Mouse (Mus musculus) forebrain, embryonic 16.5 days (tissue): ENCODE data around the gene Vav3. TPM values are rescaled to one million over a fixed set of nuclear protein-coding genes. Genes with fewer than 3 reads are reported as not detected.

Experiments used
- ATAC-seq: fragments of 200-750 bp; cut with Nextera tagmentation; 2 replicates; pipeline ENCODE4 v1.8.0; 2017; ENCODE audit warnings: mild to moderate bottlenecking, moderate library complexity
- H3K27ac ChIP-seq: fragments of 300-500 bp; sonication (generic); 2 replicates; pipeline ENCODE4 v1.5.1; 2014; ENCODE audit warnings: low read length, control low read depth
- H3K27me3 ChIP-seq: fragments of 300-500 bp; sonication (generic); replicated peaks from 2 replicates; pipeline ENCODE4 v1.6.1; 2014; ENCODE audit warnings: low read length; ENCODE audit not compliant: control insufficient read depth, insufficient read depth
- H3K36me3 ChIP-seq: fragments of 300-500 bp; sonication (generic); 2 replicates; pipeline ENCODE4 v1.6.1; 2014; ENCODE audit not compliant: control insufficient read depth, insufficient read depth
- H3K4me1 ChIP-seq: fragments of 300-500 bp; sonication (generic); replicated peaks from 2 replicates; pipeline ENCODE4 v1.6.1; 2014; ENCODE audit warnings: low read length; ENCODE audit not compliant: control insufficient read depth, insufficient read depth
- H3K4me2 ChIP-seq: fragments of 300-500 bp; sonication (generic); 2 replicates; pipeline ENCODE4 v1.6.1; 2014; ENCODE audit warnings: mild to moderate bottlenecking, low read length, control low read depth
- H3K4me3 ChIP-seq: fragments of 300-500 bp; sonication (generic); replicated peaks from 2 replicates; pipeline ENCODE4 v1.5.1; 2014; ENCODE audit warnings: mild to moderate bottlenecking, low read length, control low read depth
- H3K9ac ChIP-seq: fragments of 300-500 bp; sonication (generic); replicated peaks from 2 replicates; pipeline ENCODE4 v1.6.1; 2014; ENCODE audit warnings: low read depth, low read length, control low read depth
- H3K9me3 ChIP-seq: fragments of 300-500 bp; sonication (generic); 2 replicates; pipeline ENCODE4 v1.6.1; 2016; ENCODE audit warnings: low read length; ENCODE audit not compliant: control insufficient read depth
- WGBS: fragments of 180-500 bp; shearing (Covaris S2); extraction: QIAGEN DNeasy Blood & Tissue Kit; methylation state at CpG from one replicate; pipeline ENCODE4 v1.1.7; 2014; 5-methylcytosine and 5-hydroxymethylcytosine counted together
- polyA plus RNA-seq: library from polyadenylated mRNA; unstranded; fragments of >200 nt; fragmentation: Nextera tagmentation; extraction: Ambion mirVana; gene quantifications from 2 replicates; pipeline ENCODE4 v1.2.1, GENCODE M21; 2015

Vav3 gene
- polyA plus RNA-seq, 1 experiment from 2014 or later = 7.9 TPM

DNA sequence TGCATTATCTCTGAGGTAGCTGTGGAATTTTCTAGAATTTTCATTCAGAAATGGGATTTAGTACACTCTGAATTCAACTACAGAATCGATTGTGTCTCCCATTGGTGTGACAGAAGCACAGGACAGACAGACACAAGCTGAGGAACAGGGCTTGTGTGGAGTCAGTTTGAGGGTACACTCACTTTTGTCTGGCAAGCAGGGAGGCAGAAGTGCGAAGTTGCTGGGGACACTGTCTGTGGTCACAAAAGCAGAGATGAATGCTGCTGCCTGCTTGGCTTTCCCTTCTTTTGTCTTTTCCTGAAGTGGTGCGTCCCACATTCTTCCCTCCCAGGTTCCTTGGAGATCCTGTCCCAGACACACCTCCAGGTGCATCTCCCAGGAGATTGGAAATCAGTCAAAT lies 28.6 kb upstream of the Vav3 start:
- WGBS = 63% methylated on average over 3 of the region's 3 CpGs
- no peak for ATAC-seq

DNA sequence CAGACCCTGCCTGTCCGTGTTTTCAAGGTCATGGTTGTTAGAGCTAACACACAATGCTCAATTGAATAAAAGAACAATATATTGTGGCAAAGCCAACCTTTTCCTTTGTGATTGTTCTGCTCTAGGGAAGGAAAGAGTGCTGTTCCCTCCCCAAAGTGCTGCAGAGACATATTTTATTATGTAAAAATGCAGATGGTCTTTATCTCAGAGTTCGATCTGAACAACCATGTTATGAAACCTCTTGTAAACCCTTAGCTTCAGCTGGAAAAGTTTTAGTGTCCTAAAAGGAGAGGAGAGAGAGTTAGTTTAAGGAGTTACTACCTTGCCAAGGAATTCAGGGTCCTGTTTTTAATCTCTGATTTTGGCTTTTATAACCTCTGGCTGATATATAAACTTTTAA lies 27.0 kb upstream of the Vav3 start:
- no peaks in the 10 kb centered on the region for H3K27me3 ChIP-seq
- H3K36me3 ChIP-seq = no peaks in the 10 kb centered on the region
- no peak for ATAC-seq
- no peaks in the 10 kb centered on the region for H3K4me1 ChIP-seq
- H3K4me2 ChIP-seq = no peak overlapping the region
- H3K9ac ChIP-seq = no peak overlapping the region
- 75% methylated on average over 2 of the region's 2 CpGs for WGBS
- H3K9me3 ChIP-seq = no peaks in the 10 kb centered on the region
- H3K27ac ChIP-seq = no peak overlapping the region
- H3K4me3 ChIP-seq = no peak overlapping the region

More for the DNA sequence above, 28.6 kb upstream of the Vav3 start:
- Histone ChIP-seq H3K4me2 (no peak overlapping the region), H3K4me3 (no peak overlapping the region), H3K9ac (no peak overlapping the region), H3K27me3 (no peaks in the 10 kb centered on the region), H3K4me1 (no peaks in the 10 kb centered on the region), H3K9me3 (no peaks in the 10 kb centered on the region), H3K36me3 (no peaks in the 10 kb centered on the region), H3K27ac (no peak overlapping the region)

DNA sequence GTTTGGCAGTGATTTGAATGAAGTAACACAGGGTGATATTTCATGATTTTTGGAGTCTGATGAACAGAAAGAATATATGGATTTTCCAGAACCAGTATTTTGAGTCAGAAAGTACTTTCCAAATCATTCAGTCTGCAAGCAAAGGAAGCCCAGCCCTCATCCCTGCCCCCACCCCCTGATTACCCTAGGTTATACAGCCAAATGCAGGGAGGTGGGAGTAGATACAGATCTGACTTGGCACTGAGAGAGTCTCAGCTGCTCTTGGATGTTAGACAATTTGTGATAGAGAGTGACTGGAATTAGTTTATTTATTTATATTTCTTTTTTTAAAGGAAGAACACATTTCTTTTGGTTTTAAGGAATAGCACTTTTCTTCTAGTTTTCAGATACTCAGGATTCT lies 18.2 kb upstream of the Vav3 start:
- Histone ChIP-seq H3K9me3 (no peaks in the 10 kb centered on the region), H3K4me2 (no peak overlapping the region), H3K36me3 (no peaks in the 10 kb centered on the region), H3K4me1 (0 out of 2 replicates have a peak, but pooled peaks cover 2% of the 10 kb centered on the region), H3K4me3 (no peak overlapping the region), H3K9ac (no peak overlapping the region), H3K27me3 (no peaks in the 10 kb centered on the region), H3K27ac (no peak overlapping the region)
- peak; percentile 63 for ATAC-seq

DNA sequence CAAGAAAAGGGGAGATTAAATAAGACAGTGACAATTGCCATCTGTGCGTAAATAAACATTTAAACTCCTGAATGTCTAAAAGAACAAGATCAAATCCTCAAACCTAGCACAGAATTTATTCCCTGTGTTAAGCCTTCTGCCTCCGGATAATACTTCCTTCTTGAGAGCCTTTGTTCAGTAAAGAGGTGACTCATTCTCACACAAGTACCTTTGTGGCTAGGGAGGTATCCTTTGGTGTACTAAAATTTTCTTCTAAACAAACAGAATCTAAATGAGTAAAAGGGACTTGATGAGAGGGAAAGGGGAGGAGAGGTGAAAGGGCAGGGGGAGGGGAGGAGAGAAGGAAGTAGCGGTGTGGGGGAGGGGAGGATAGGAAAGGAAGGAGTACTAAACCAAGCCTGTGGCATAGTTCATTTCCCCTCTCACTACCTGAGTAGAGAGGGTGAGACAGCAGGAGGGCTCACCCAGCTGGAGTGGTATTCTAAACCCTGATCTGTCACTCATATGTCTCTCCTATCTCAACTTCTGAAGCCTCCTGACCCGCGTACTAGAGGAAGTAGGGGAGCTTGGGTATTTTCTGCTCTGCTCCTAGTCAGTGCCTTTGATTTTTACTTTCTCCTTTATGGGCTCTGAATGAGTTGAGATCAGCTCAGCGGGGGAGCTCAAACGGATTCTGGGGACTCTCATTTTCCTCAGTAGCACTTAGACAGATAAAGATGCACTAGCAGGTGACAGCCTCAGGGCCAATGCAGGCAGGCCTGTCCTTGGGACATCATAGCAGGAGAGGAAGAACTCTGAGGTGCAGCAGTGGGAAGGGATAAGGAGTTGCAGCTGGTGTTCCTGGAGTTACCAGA lies 16.8 kb upstream of the Vav3 start:
- no peak overlapping the region for H3K4me2 ChIP-seq
- 66% methylated on average over 7 of the region's 7 CpGs for WGBS
- H3K9ac ChIP-seq = no peak overlapping the region
- H3K4me3 ChIP-seq = no peak overlapping the region
- H3K27ac ChIP-seq = no peak overlapping the region
- H3K36me3 ChIP-seq = no peaks in the 10 kb centered on the region
- H3K9me3 ChIP-seq = no peaks in the 10 kb centered on the region
- no peaks in the 10 kb centered on the region for H3K27me3 ChIP-seq
- 0 out of 2 replicates have a peak, but pooled peaks cover 2% of the 10 kb centered on the region for H3K4me1 ChIP-seq
- ATAC-seq = no peak

GRCm38 (mm10) chr3:109327128-109327527 lies 13.3 kb upstream of the Vav3 start:
- ATAC-seq = 0 out of 2 replicates have a peak, but pooled peaks have one; percentile 49
- no peaks in the 10 kb centered on the region for H3K27me3 ChIP-seq
- no peaks in the 10 kb centered on the region for H3K9me3 ChIP-seq
- H3K9ac ChIP-seq = no peak overlapping the region
- no peak overlapping the region for H3K27ac ChIP-seq
- H3K36me3 ChIP-seq = no peaks in the 10 kb centered on the region
- WGBS = 42% methylated on average over 3 of the region's 3 CpGs
- H3K4me3 ChIP-seq = no peak overlapping the region
- H3K4me2 ChIP-seq = no peak overlapping the region
- H3K4me1 ChIP-seq = 0 out of 2 replicates have a peak, but pooled peaks cover 2% of the 10 kb centered on the region

GRCm38 (mm10) chr3:109332755-109333154 lies 7.7 kb upstream of the Vav3 start:
- ATAC-seq = peak; percentile 38; the same call in 1 of the 2 replicates
- no peak overlapping the region for H3K9ac ChIP-seq
- H3K27ac ChIP-seq = no peak overlapping the region
- no peaks in the 10 kb centered on the region for H3K27me3 ChIP-seq
- no peak overlapping the region for H3K4me2 ChIP-seq
- no peaks in the 10 kb centered on the region for H3K36me3 ChIP-seq
- H3K4me3 ChIP-seq = no peak overlapping the region
- no peaks in the 10 kb centered on the region for H3K4me1 ChIP-seq
- no peaks in the 10 kb centered on the region for H3K9me3 ChIP-seq
- 28% methylated on average over 5 of the region's 5 CpGs for WGBS

DNA sequence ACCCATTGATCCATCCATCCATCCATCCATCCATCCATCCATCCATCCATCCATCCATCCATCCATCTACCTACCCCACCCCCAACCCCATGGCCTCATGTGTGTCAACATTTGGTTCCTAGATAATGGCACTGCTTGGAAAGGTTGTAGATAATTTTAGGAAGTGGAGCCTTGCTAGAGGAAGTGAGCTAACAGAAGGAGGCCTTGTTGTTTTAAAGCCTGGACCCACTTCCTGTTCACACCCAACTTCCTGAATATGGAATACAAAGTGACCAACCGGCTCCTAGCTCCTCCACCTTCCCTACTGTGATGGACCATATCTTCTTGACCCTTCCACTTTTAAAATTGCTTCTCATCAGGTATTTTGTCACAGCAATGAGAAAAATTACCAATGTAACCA lies 5.0 kb upstream of the Vav3 start:
- Histone ChIP-seq H3K36me3 (no peaks in the 10 kb centered on the region), H3K27ac (no peak overlapping the region), H3K9ac (no peak overlapping the region), H3K4me2 (no peak overlapping the region), H3K4me1 (no peaks in the 10 kb centered on the region), H3K27me3 (no peaks in the 10 kb centered on the region), H3K4me3 (no peak overlapping the region), H3K9me3 (no peaks in the 10 kb centered on the region)
- ATAC-seq = no peak
- WGBS = 97% methylated on average over 1 of the region's 1 CpGs

DNA sequence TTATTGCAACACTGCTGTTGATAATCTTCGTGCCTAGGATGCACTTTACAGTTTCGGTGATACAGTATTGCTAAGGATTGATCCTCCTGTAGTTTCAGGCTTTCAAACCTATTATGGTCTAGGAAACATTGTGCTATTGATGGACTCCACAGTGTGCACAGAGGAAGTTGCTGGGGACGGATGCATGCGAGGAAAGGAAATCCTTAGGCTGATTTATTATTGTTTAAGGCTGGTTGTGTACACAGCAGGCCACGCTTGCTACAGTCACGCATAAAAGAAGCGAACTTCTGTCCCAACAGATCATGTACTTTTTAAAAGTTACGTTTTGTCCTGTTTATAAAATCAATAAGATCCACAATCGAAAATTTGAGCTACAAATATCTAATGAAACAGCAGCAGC lies 1.2 kb upstream of the Vav3 start:
- 80% methylated on average over 9 of the region's 9 CpGs for WGBS
- Histone ChIP-seq H3K36me3 (no peaks in the 10 kb centered on the region), H3K4me2 (no peak overlapping the region), H3K9me3 (no peaks in the 10 kb centered on the region), H3K4me1 (peaks cover 6% of the 10 kb centered on the region), H3K27me3 (no peaks in the 10 kb centered on the region; the same call in 1 of the 2 replicates), H3K9ac (no peak overlapping the region), H3K27ac (no peak overlapping the region), H3K4me3 (no peak overlapping the region)
- no peak for ATAC-seq

DNA sequence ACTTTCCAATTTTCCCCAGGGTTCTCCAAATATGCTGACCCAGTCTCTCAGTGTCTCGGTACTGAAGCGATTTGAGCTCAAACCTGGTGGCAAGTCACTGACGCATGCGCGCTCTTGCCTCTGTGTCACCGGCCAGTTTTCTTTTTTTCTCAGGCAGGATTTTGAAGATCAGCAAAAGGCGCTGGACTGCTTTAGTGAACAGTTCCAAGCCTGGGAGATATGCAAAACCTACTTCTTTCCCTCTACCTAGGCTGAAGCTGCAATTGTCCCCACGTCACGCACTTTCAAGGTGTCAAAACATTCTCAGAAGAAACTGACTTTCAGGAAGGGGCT lies 546 bp upstream of the Vav3 start:
- ATAC-seq = no peak; the same call in 1 of the 2 replicates
- H3K9ac ChIP-seq = peak overlapping the region; percentile 84
- whole genome bisulfite sequencing = 0% methylated on average over 9 of the region's 9 CpGs
- peaks cover 6% of the 10 kb centered on the region for H3K4me1 ChIP-seq
- H3K4me2 ChIP-seq = peak overlapping the region; percentile 73
- H3K4me3 ChIP-seq = peak overlapping the region; percentile 75
- H3K27ac ChIP-seq = peak overlapping the region; percentile 65; the same call in 1 of the 2 replicates
- no peaks in the 10 kb centered on the region for H3K9me3 ChIP-seq
- H3K27me3 ChIP-seq = no peaks in the 10 kb centered on the region; the same call in 1 of the 2 replicates
- H3K36me3 ChIP-seq = no peaks in the 10 kb centered on the region
